Mouse (Mus musculus) colon, adult 2 months (tissue): ENCODE measurements around the gene Izumo2. TPM values are rescaled to one million over a fixed set of nuclear protein-coding genes. Genes with fewer than 3 reads are reported as not detected.

Experiments
- polyA plus RNA-seq: library from polyadenylated mRNA; depleted of rRNA; stranded (reverse); fragments of >200 nt; gene quantifications from 2 replicates; pipeline ENCODE4 v1.2.3, GENCODE M21; 2012; rRNA removed

Izumo2 gene
- polyA plus RNA-seq = not detected in 2 replicates

GRCm38 (mm10) chr7:44708574-44708973 is at the start of gene Izumo2:
TSS of gene Izumo2 (plus strand) at chr7:44708742.

GRCm38 (mm10) chr7:44670803-44671202 is 37.7 kb upstream of the Izumo2 start, which contains the start of gene Myh14:
TSS of gene Myh14 (minus strand) at chr7:44670843.

GRCm38 (mm10) chr7:44748101-44749044 is 39.8 kb downstream of the Izumo2 start, which contains the start of gene Vrk3:
TSS of gene Vrk3 (plus strand) at chr7:44748413.

GRCm38 (mm10) chr7:44750950-44751349 is 42.4 kb downstream of the Izumo2 start, which contains the start of gene Zfp473:
TSS of gene Zfp473 (minus strand) at chr7:44751050.

Other genes with a start within 250 kb of the Izumo2 start
- 0.23 and 0.88 TPM in 2 replicates for gene Aspdh, start 243.4 kb upstream of the Izumo2 start, polyA plus RNA-seq
- 136 and 144 TPM in 2 replicates for gene Josd2, start 240.8 kb upstream of the Izumo2 start, polyA plus RNA-seq
- 291 and 327 TPM in 2 replicates for gene Emc10, start 212.2 kb upstream of the Izumo2 start, polyA plus RNA-seq
- gene Fam71e1, start 212.2 kb upstream of the Izumo2 start, polyA plus RNA-seq = 4.4 and 6.2 TPM in 2 replicates
- gene Mybpc2, start 184.1 kb upstream of the Izumo2 start, polyA plus RNA-seq = 0.34 and 0.46 TPM in 2 replicates
- 11.9 and 16.9 TPM in 2 replicates for gene Spib, start 176.7 kb upstream of the Izumo2 start, polyA plus RNA-seq
- gene Pold1, start 159.9 kb upstream of the Izumo2 start, polyA plus RNA-seq = 44.4 and 45.2 TPM in 2 replicates
- gene Nr1h2, start 154.8 kb upstream of the Izumo2 start, polyA plus RNA-seq = 231 and 268 TPM in 2 replicates
- 7.8 and 8.1 TPM in 2 replicates for gene Napsa, start 136.4 kb upstream of the Izumo2 start, polyA plus RNA-seq
- 2.7 and 2.8 TPM in 2 replicates for gene Kcnc3, start 118.1 kb upstream of the Izumo2 start, polyA plus RNA-seq
- gene Myh14, start 37.9 kb upstream of the Izumo2 start, polyA plus RNA-seq = 365 and 409 TPM in 2 replicates
- gene Vrk3, start 39.7 kb downstream of the Izumo2 start, polyA plus RNA-seq = 44.8 and 45.6 TPM in 2 replicates
- 0.19 and 0.26 TPM in 2 replicates for gene Zfp473, start 42.3 kb downstream of the Izumo2 start, polyA plus RNA-seq
- 61.5 and 65.7 TPM in 2 replicates for gene Nup62, start 107.3 kb downstream of the Izumo2 start, polyA plus RNA-seq
- gene Il4i1, start 107.6 kb downstream of the Izumo2 start, polyA plus RNA-seq = 7.8 and 10.3 TPM in 2 replicates
- 85.4 and 120 TPM in 2 replicates for gene Atf5, start 107.9 kb downstream of the Izumo2 start, polyA plus RNA-seq
- gene Akt1s1, start 140.2 kb downstream of the Izumo2 start, polyA plus RNA-seq = 188 and 210 TPM in 2 replicates
- gene Tbc1d17, start 140.3 kb downstream of the Izumo2 start, polyA plus RNA-seq = 71.5 and 99.3 TPM in 2 replicates
- gene Pnkp, start 148.4 kb downstream of the Izumo2 start, polyA plus RNA-seq = 53.4 and 64.9 TPM in 2 replicates
- 241 and 272 TPM in 2 replicates for gene Ptov1, start 161.0 kb downstream of the Izumo2 start, polyA plus RNA-seq
- gene Med25, start 184.0 kb downstream of the Izumo2 start, polyA plus RNA-seq = 304 and 344 TPM in 2 replicates
- 59.1 and 65.3 TPM in 2 replicates for gene Fuz, start 187.3 kb downstream of the Izumo2 start, polyA plus RNA-seq
- 94.2 and 104 TPM in 2 replicates for gene Ap2a1, start 220.8 kb downstream of the Izumo2 start, polyA plus RNA-seq
- gene Tsks, start 234.5 kb downstream of the Izumo2 start, polyA plus RNA-seq = not detected in 2 replicates